Mouse (Mus musculus) lung, adult 2 months (tissue): Measurements from ENCODE around the gene Lars2. TPM values are rescaled to one million over a fixed set of nuclear protein-coding genes. Genes with fewer than 3 reads are reported as not detected.

Experiments used
- DNase-seq: peaks from one replicate; pipeline ENCODE4 v3.0.0; 2022
- H3K4me1 ChIP-seq: fragments of 200-500 bp; 2 replicates; pipeline ENCODE4 v1.6.1; 2011; ENCODE audit warnings: low read length; ENCODE audit not compliant: control insufficient read depth, insufficient read depth
- H3K4me3 ChIP-seq: fragments of 200-500 bp; replicated peaks from 2 replicates; pipeline ENCODE3; 2011; ENCODE audit warnings: low read depth, mild to moderate bottlenecking, control low read depth, low read length; ENCODE audit errors: extremely low read depth
- CTCF ChIP-seq: fragments of 200-500 bp; IDR thresholded peaks from 2 replicates; pipeline ENCODE4 v1.5.1; 2011; ENCODE audit warnings: mild to moderate bottlenecking, low read length, control low read depth; ENCODE audit not compliant: insufficient read depth
- POLR2A ChIP-seq: fragments of 200-500 bp; IDR thresholded peaks from 2 replicates; pipeline ENCODE4 v1.6.1; 2011; ENCODE audit warnings: low read depth, mild to moderate bottlenecking, control low read depth, low read length, borderline replicate concordance; ENCODE audit errors: extremely low read depth
- whole genome bisulfite sequencing: fragments of 180-500 bp; shearing (Covaris S2); methylation state at CpG from one replicate; pipeline ENCODE4 v1.1.7; 2018; 5-methylcytosine and 5-hydroxymethylcytosine counted together
- polyA plus RNA-seq: library from polyadenylated mRNA; depleted of rRNA; stranded (reverse); fragments of >200 nt; gene quantifications from 2 replicates; pipeline ENCODE4 v1.2.3, GENCODE M21; 2012

Lars2 gene
- polyA plus RNA-seq, 1 experiment, result 466 TPM

DNA sequence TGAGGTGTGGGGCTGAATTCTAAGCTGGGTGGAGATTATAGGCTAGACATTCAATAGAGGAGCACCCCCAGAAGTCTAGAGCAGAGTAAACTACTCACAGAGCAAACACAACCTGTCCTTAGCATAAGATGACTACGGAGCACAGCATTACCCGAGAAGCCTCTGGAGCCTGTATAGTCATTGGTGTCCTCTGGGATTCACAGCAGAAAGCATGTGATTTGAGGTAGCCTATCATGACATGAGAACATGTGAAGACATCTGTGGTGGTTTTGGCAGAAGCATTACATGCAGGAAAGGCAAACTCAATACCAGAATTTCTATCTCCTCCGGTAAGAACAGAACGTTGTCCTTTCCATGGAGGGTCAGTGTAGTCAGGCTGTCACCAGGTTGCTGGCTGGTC lies 118.8 kb downstream of the Lars2 start:
- TF ChIP-seq POLR2A (no peak), CTCF (no peak)
- WGBS, result 76% methylated on average over 4 of the region's 4 CpGs
- Histone ChIP-seq H3K4me1 (peaks cover 33% of the 10 kb centered on the region), H3K4me3 (no peak overlapping the region)
- no peak for DNase-seq

DNA sequence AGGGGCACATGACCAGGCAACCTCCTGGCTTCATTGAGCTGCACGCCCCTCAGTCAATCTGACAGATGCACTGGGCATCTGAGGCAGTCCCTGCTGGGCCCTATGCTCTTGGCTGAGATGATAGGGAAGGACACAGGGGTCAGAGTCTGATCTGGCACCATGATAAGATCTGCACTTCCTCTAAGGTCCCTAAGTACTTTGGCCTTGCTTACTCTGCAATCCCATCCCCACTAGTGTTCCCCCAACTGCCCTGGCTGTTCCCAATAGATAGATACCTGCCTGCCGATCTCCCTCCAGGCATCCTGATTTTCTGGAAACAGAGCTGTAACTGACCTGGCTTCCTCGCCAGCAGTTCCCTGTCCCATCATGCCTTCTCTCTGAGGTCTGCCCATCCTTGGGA lies 119.9 kb downstream of the Lars2 start:
- H3K4me1 ChIP-seq, result peaks cover 28% of the 10 kb centered on the region
- DNase-seq, result no peak
- H3K4me3 ChIP-seq, result no peak overlapping the region
- no peak for TF ChIP-seq POLR2A
- TF ChIP-seq CTCF, result no peak
- WGBS, result 55% methylated on average over 3 of the region's 3 CpGs

DNA sequence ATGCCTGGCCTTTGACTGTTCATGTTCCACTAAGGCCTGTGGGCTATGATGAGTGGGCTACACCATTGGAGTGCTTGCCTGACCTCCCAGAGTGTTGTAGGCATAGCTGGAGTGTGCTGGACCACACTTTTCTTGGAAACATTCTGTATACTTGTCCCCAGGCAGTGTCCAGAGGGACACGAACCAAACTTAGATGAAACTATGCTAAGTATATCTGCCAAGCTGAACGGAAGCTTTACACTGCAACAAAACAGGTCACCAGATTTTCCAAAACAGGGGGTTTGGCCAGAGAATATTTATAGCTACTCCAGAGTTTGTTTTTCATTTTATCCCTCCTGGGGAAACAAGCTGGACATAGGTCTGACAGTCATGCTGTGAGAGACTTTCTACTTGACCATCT lies 122.3 kb downstream of the Lars2 start:
- WGBS, result 26% methylated on average over 2 of the region's 2 CpGs
- DNase-seq, result no peak
- Histone ChIP-seq H3K4me3 (no peak overlapping the region), H3K4me1 (peaks cover 19% of the 10 kb centered on the region)
- TF ChIP-seq POLR2A (no peak), CTCF (no peak)

DNA sequence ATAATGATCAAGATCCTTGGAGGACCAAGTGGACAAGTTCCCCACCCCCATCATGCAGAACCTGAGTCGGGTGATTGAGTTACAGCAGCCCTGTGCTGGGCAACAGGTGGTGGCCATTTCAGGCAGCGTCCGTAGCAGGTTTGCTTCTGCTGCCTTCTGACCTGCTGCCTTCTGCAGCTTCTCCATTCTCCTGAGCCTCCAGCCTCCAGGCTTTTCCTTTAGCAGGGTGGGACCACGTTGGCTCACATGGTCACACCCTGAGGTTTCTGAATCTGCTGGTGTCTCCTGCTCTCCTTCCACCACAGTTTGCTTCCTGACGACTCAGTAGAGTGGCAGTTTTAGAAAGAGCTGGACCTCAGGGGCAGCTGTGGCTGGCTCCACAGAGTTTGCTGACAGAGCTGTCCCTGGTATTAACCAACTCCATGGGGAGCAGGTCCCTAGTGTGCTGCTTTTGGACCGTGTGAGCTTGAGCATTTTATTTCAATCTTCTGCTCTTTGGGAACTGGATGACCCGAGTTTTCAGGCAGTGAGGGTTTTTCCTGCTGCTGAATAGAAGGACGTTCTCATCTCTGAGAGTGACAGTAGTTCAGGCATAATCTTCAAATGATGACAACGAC lies 123.1 kb downstream of the Lars2 start:
- DNase-seq, result no peak
- Histone ChIP-seq H3K4me3 (no peak overlapping the region), H3K4me1 (peaks cover 19% of the 10 kb centered on the region)
- TF ChIP-seq CTCF (no peak), POLR2A (no peak)
- WGBS, result 48% methylated on average over 9 of the region's 9 CpGs

DNA sequence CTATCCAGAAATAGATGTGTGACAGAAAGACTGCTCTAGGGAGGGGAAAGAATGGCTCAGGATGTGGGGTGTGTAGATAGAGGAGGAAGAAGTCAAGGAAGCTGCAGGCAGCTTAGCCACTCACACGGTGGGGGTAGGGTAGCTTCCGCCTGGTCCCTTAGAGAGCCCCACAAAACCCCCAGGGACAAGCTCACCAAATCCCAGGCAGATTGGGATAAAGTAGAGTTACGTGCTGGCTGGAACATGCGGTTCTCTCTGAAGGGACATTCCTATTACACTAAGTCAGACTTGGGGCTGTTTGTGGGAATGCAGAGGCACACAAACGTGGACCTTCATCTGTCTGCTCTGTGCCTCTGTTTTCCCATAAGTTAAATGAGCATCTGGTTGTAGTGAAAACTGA lies 124.2 kb downstream of the Lars2 start:
- no peak for TF ChIP-seq POLR2A
- TF ChIP-seq CTCF, result no peak
- Histone ChIP-seq H3K4me3 (no peak overlapping the region), H3K4me1 (peaks cover 17% of the 10 kb centered on the region)
- no peak for DNase-seq
- 48% methylated on average over 5 of the region's 5 CpGs for WGBS

DNA sequence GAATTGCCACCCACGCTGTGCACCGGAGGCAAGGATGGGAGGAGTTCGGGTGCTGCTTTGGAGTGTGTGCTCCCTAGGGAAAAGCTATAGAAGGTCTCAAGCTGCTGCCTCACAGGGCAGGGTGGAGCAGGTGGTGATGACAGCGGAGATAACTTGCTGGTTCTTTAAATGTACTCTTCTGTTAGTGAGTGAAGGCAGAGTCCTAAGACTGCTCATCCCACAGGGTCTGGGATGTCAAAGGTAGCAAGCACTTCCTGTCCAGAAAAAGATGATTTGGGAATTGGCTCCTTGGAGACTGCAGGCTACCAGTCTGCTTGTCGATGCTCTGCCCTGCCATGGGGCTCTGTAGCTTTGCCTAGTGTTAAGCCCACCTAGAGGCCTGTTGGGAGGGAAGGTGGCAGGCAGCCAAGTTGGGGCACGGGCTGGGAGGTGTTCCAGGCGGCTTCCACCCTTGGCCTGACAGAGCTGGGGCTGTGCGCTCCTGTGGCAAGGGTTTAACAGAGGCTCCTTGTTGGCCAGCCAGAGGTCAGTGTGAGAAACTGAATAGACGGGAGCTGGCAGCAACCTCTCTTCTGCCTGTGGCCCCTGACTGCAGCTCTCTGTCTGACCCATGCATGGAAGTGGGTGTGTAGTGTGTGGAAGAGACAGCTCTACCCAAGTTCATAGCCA lies 125.3 kb downstream of the Lars2 start:
- H3K4me1 ChIP-seq, result peaks cover 13% of the 10 kb centered on the region

DNA sequence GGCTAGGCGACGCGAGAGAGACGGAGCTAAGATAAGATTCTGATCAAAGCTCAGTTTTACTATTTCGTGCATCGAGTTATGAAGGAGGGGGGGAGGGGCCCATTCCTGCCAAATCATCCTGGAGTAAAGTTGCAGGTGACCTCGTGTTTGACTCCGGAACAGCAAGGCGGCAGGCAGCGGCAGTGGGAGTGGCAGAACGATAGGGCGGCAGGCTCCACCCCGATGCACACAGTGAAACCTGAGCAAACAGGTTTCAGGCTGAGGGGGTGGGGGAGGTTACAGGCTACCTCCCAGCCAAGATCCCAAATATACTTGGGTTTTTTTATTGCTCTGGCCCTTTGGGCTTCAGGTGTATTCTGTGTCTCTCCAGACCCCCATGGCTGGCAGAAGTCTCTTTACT lies 129.9 kb downstream of the Lars2 start:
- DNase-seq, result no peak
- Histone ChIP-seq H3K4me3 (no peak overlapping the region), H3K4me1 (peaks cover 7% of the 10 kb centered on the region; the same call in 1 of the 2 replicates)
- WGBS, result 40% methylated on average over 13 of the region's 13 CpGs
- no peak for TF ChIP-seq POLR2A
- TF ChIP-seq CTCF, result no peak

More for the DNA sequence above, 125.3 kb downstream of the Lars2 start:
- no peak for TF ChIP-seq POLR2A
- TF ChIP-seq CTCF, result no peak
- no peak overlapping the region for H3K4me3 ChIP-seq
- no peak for DNase-seq
- 44% methylated on average over 9 of the region's 9 CpGs for WGBS

DNA sequence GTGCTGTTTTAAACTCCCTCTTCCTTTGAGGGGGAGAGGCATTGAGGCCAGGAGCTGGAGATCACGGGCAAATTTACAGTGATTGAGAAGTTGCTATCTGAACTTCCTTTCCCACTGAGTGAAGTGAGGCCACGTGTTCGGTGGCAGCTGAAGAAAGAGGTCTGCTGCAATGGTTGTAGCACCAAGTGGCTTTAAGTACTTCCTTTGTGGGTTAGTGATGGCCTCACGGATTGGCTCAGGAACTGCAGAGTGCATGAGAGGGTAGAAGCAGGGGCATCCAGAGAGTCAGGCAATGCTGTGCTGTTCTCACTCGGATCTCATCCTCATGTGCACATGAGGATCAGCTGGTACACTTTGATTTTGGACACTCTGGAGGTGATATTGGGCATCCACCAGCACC lies 131.2 kb downstream of the Lars2 start:
- DNase-seq, result no peak
- no peaks in the 10 kb centered on the region; the same call in 1 of the 2 replicates for H3K4me1 ChIP-seq
- no peak overlapping the region for H3K4me3 ChIP-seq
- WGBS, result 36% methylated on average over 5 of the region's 5 CpGs
- TF ChIP-seq POLR2A (no peak), CTCF (no peak)

DNA sequence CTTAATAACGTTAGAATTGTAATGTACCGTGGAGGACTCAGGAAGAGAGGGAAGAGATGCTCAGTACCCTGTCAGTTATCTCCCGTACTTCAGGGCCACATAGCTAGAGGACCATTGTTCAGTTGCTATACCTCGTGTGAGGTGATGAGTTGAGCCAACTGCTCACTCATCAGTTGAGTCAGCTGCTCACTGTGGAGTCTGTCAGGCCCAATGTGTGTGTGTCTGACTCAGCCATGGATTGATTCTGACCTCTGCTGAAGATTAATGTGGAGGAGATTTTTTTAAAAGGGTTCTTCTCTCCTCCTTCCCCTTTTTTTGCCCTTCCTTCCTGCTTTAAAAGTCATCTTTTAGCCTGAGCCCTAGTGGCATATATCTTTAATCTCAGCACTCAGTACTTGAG lies 133.8 kb downstream of the Lars2 start:
- Histone ChIP-seq H3K4me3 (no peak overlapping the region), H3K4me1 (peaks cover 4% of the 10 kb centered on the region)
- TF ChIP-seq POLR2A (no peak), CTCF (no peak)
- DNase-seq, result no peak
- 61% methylated on average over 4 of the region's 4 CpGs for WGBS
